ENCODE assay signal across 17 mouse cellular contexts in genomic region chr14:73386493-73386892, GRCm38 (mm10). TPM values are rescaled to one million over a fixed set of nuclear protein-coding genes. Genes with fewer than 3 reads are reported as not detected.
DNase-seq lines count a peak whose midpoint lies in the region; ATAC-seq and TF ChIP-seq lines count a peak whose summit lies in the region.
"Had no signal": no experiment of that assay in that cellular context is flagged by ENCODE, and none has a peak within 500 bp of the region (broad histone marks: within the 10 kb centered on the region; RNA-seq: fewer than 3 reads in every experiment).

No protein-coding gene starts in this region.

- no peak for TF ChIP-seq CTCF in heart, postnatal 0 days (IDR thresholded peaks at IDR 0.05; ENCODE audit: low read depth)
- no peak for TF ChIP-seq CTCF in spleen, adult 2 months (IDR thresholded peaks at IDR 0.05; ENCODE audit: extremely low read depth, insufficient read depth, insufficient read length, insufficient replicate concordance)

- no peak overlapping the region for H3K4me3 ChIP-seq in heart, postnatal 0 days (ENCODE audit: low read depth, low read length)
- H3K4me3 ChIP-seq in spleen, adult 2 months (ENCODE audit: extremely low read depth, insufficient read depth, insufficient read length) = no peak overlapping the region
- H3K4me3 ChIP-seq: embryonic facial prominence, embryonic 12.5 days; hindbrain, embryonic 12.5 days; intestine, embryonic 15.5 days; midbrain, embryonic 15.5 days had no signal

- WGBS in heart, postnatal 0 days = 21% methylated on average over 5 of the region's 5 CpGs
- 66% methylated on average over 5 of the region's 5 CpGs for WGBS in spleen, adult 2 months

- ATAC-seq in frontal cortex, adult (ENCODE audit: low TSS enrichment) = peak; percentile 5
- no peak for ATAC-seq in heart, postnatal 0 days (ENCODE audit: insufficient read depth, low read depth)
- ATAC-seq: intestine, embryonic 15.5 days; midbrain, embryonic 15.5 days had no signal

- H3K36me3 ChIP-seq in heart, postnatal 0 days (replicated peaks; ENCODE audit: control insufficient read depth, insufficient read depth, low read length) = 0 out of 2 replicates have a peak, but pooled peaks cover 4% of the 10 kb centered on the region
- no peaks in the 10 kb centered on the region; the same call in 1 of the 2 replicates for H3K36me3 ChIP-seq in spleen, adult 2 months (ENCODE audit: control insufficient read depth, insufficient read depth, low read length)
- H3K36me3 ChIP-seq: embryonic facial prominence, embryonic 12.5 days; hindbrain, embryonic 12.5 days; intestine, embryonic 15.5 days; midbrain, embryonic 15.5 days had no signal

- peaks cover 43% of the 10 kb centered on the region for H3K4me1 ChIP-seq in heart, postnatal 0 days (ENCODE audit: control insufficient read depth, insufficient read depth)
- peaks cover 18% of the 10 kb centered on the region for H3K4me1 ChIP-seq in spleen, adult 2 months (ENCODE audit: control insufficient read depth, insufficient read depth, insufficient read length)

- DNase-seq in frontal cortex, postnatal 36 days (ENCODE audit: low spot score in 2 of 2) = no peak
- peak; percentile 62 for DNase-seq in heart, postnatal 0 days (ENCODE audit: low spot score)
- DNase-seq in heart, postnatal 4 days = no peak
- DNase-seq in spleen, adult 2 months (ENCODE audit: low read depth in 1 of 2, low spot score in 2 of 2) = no peak
- DNase-seq in spleen, postnatal 14 days (ENCODE audit: low spot score in 2 of 2) = no peak
- DNase-seq in thymus, postnatal 36 days = no peak
- no peak for DNase-seq in thymus, postnatal 0 days (ENCODE audit: low spot score)
- DNase-seq: cerebellum, adult 11 months; gastrocnemius, postnatal 36 days; lung, embryonic 14.5 days; thymus, adult 18-20 months had no signal

- no peak for TF ChIP-seq POLR2A in spleen, adult 2 months (IDR thresholded peaks at IDR 0.05; ENCODE audit: low read depth, low read length)

- no peaks in the 10 kb centered on the region for H3K9me3 ChIP-seq in heart, postnatal 0 days (replicated peaks; ENCODE audit: control insufficient read depth, low read length)
- H3K9me3 ChIP-seq: embryonic facial prominence, embryonic 12.5 days; hindbrain, embryonic 12.5 days; intestine, embryonic 15.5 days; midbrain, embryonic 15.5 days had no signal

- H3K27me3 ChIP-seq in heart, postnatal 0 days (ENCODE audit: control insufficient read depth, insufficient read depth, low read length) = no peaks in the 10 kb centered on the region
- H3K27me3 ChIP-seq in spleen, adult 2 months (ENCODE audit: control insufficient read depth, insufficient read depth, low read length) = no peaks in the 10 kb centered on the region
- H3K27me3 ChIP-seq: CH12.LX; embryonic facial prominence, embryonic 12.5 days; hindbrain, embryonic 12.5 days; intestine, embryonic 15.5 days; midbrain, embryonic 15.5 days had no signal

- no peak overlapping the region for H3K9ac ChIP-seq in heart, postnatal 0 days (replicated peaks; ENCODE audit: low read depth, low read length)
- H3K9ac ChIP-seq: embryonic facial prominence, embryonic 12.5 days; hindbrain, embryonic 12.5 days; intestine, embryonic 15.5 days; lung, embryonic 14.5 days; midbrain, embryonic 15.5 days had no signal

- no peak overlapping the region for H3K4me2 ChIP-seq in heart, postnatal 0 days (ENCODE audit: low read depth, low read length)
- H3K4me2 ChIP-seq: embryonic facial prominence, embryonic 12.5 days; hindbrain, embryonic 12.5 days; intestine, embryonic 15.5 days; lung, embryonic 14.5 days; midbrain, embryonic 15.5 days had no signal

- H3K27ac ChIP-seq in heart, postnatal 0 days (ENCODE audit: low read depth) = peak overlapping the region; percentile 99; the same call in 1 of the 2 replicates
- peak overlapping the region; percentile 11; the same call in 1 of the 2 replicates for H3K27ac ChIP-seq in spleen, adult 2 months (ENCODE audit: insufficient read depth, low read length)
- H3K27ac ChIP-seq: embryonic facial prominence, embryonic 12.5 days; hindbrain, embryonic 12.5 days; midbrain, embryonic 15.5 days had no signal

- TF ChIP-seq EP300 in heart, postnatal 0 days (IDR thresholded peaks at IDR 0.05; ENCODE audit: low read depth) = no peak

RNA-seq across cellular contexts. Expression of gene Itm2b, which starts 1.4 kb away (rescaled TPM):
- 388 and 470 TPM in 2 replicates for total RNA-seq in heart, postnatal 0 days (2014; rRNA removed; ENCODE audit: low replicate concordance)
- polyA plus RNA-seq in heart, postnatal 0 days (2015; fragmentation: Nextera tagmentation; extraction: Ambion mirVana) = 907 and 943 TPM in 2 replicates
- total RNA-seq in heart, postnatal 4 days (2021) = 100 to 1,000 TPM; 441 to 466 TPM
- polyA plus RNA-seq in spleen, adult 2 months (2012; rRNA removed) = 567 and 602 TPM in 2 replicates
- polyA plus RNA-seq in thymus, postnatal 0 days (2015; fragmentation: Nextera tagmentation; extraction: Ambion mirVana) = 1,456 and 1,514 TPM in 2 replicates
